Mouse (Mus musculus): ENCODE results near the gene Insig2.

GRCm38 (mm10) chr1:121290841-121291240 lies 41.5 kb downstream of the Insig2 start:
- TF ChIP-seq CTCF (IDR thresholded peaks at IDR 0.05; ENCODE audit: extremely low read depth, insufficient read depth, insufficient read length, insufficient replicate concordance) (no peak), POLR2A (IDR thresholded peaks at IDR 0.05; ENCODE audit: low read depth, low read length) (no peak)

All from spleen, adult 2 months (tissue).